Mouse (Mus musculus) bone marrow, adult 2 months (tissue): ENCODE measurements around the gene Tmem132c.

Experiments
- CTCF ChIP-seq: fragments of 200-500 bp; IDR thresholded peaks from 2 replicates; pipeline ENCODE4 v1.5.1; 2011; ENCODE audit warnings: low read length, control low read depth; ENCODE audit not compliant: control insufficient read depth, insufficient read depth
- POLR2A ChIP-seq: fragments of 200-500 bp; IDR thresholded peaks from 2 replicates; pipeline ENCODE4 v1.6.1; 2011; ENCODE audit warnings: low read depth, mild to moderate bottlenecking, control low read depth, low read length, borderline replicate concordance; ENCODE audit not compliant: control insufficient read depth

GRCm38 (mm10) chr5:127227929-127228595, 13.5 kb upstream of the Tmem132c start:
- TF ChIP-seq POLR2A, result no peak
- TF ChIP-seq CTCF, result no peak
